Mouse (Mus musculus): Measurements from ENCODE around the gene Scgb2b15. TPM values are rescaled to one million over a fixed set of nuclear protein-coding genes. Genes with fewer than 3 reads are reported as not detected.
"Not testable (repeated sequence)": the region's sequence is repeated elsewhere in the genome, so short reads cannot be mapped to it uniquely, and the experiment has no call there.

The Scgb2b15 gene
- not detected for total RNA-seq (2018; cell fraction: chromatin; rRNA removed)
- total RNA-seq (2018; cell fraction: cytosol; rRNA removed) = not detected
- total RNA-seq (2018; cell fraction: nucleus; rRNA removed) = not detected
- polyA plus RNA-seq (2018) = not detected in 3 replicates

DNA sequence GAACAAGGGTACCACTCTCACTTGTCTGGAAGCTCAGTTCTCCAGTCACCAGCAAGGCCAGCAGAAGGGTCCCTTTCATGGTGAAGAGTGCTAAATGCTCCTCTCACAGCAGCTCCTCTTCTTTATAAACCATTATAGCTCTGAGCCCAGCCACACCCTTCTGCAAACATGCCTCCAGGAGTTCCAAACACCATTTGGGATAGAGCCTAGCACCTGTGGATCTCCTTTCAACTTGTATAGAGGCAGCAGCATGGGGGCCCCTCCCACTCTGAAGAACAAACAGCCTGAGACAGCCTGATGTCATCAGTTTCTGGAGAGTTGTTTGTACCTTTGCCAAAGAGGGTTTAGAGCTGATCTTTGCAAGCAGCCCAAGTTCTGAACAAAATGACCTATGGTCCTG, at the start of gene Scgb2b15:
Scgb2b15 (minus strand) TSS at position 101 of the 400 bp plus-strand sequence.
- H3K4me3 ChIP-seq (ENCODE audit: inconsistent target); H3K79me2 ChIP-seq (ENCODE audit: inconsistent target); H3K27ac ChIP-seq; H3K36me3 ChIP-seq (ENCODE audit: inconsistent target): not testable (repeated sequence)

DNA sequence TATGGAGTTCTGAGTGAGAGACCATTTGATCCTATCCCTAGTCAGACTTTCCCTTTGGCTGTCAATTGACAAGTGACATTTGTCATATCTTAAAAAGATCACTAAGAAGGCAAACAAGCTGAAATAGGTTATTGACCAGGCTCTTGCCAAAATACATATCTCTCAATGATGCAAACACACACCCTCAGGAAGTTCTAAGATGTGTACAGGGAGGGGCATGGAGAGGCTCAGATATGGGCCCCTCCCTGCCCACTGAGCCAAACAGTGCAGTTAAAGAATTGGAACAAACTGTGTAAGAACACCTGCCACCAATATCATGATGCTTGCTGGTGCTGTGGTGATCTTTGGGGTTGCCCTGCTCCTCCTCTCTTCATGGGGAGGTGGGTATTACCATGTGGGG, 6.8 kb upstream of the Scgb2b15 start, which contains the start of gene Scgb1b15:
Scgb1b15 (plus strand) TSS at position 301 of the 400 bp plus-strand sequence.
- H3K36me3 ChIP-seq (ENCODE audit: inconsistent target); H3K79me2 ChIP-seq (ENCODE audit: inconsistent target); H3K4me3 ChIP-seq (ENCODE audit: inconsistent target); H3K27ac ChIP-seq: not testable (repeated sequence)

Other genes starting within 250 kb of the Scgb2b15 start
- not detected in 3 replicates for gene Scgb1b15, start 6.9 kb upstream of the Scgb2b15 start, polyA plus RNA-seq (2018)
- gene Scgb2b17, start 226.9 kb upstream of the Scgb2b15 start, polyA plus RNA-seq (2018) = not detected in 3 replicates
- gene Scgb1b17, start 233.8 kb upstream of the Scgb2b15 start, polyA plus RNA-seq (2018) = not detected in 3 replicates

All from macrophage (primary cell).